Mouse (Mus musculus): ENCODE data around the gene Gpbar1. TPM values are rescaled to one million over a fixed set of nuclear protein-coding genes. Genes with fewer than 3 reads are reported as not detected.

Gpbar1 gene
- polyA plus RNA-seq, 1 experiment from 2014 or later, result 0.18 TPM

- no peaks in the 10 kb centered on the region for H3K9me3 ChIP-seq (ENCODE audit: low read length)
- no peak overlapping the region for H3K4me3 ChIP-seq (ENCODE audit: low read depth, low read length)
- TF ChIP-seq EP300 (IDR thresholded peaks at IDR 0.05) (0 out of 2 replicates have a peak, but pooled peaks have one; percentile 38), CTCF (IDR thresholded peaks at IDR 0.05) (no peak)
- ATAC-seq (peak; percentile 89), DNase-seq (ENCODE audit: low spot score) (peak; percentile 90)
- H3K27me3 ChIP-seq (replicated peaks; ENCODE audit: insufficient read depth, low read length), result no peaks in the 10 kb centered on the region
- no peak overlapping the region for H3K9ac ChIP-seq (replicated peaks; ENCODE audit: low read depth)
- peaks cover 15% of the 10 kb centered on the region; the same call in 1 of the 2 replicates for H3K36me3 ChIP-seq (ENCODE audit: insufficient read depth, low read length)
- H3K27ac ChIP-seq (ENCODE audit: low read length), result peak overlapping the region; percentile 81
- WGBS, result 21% methylated on average over 1 of the region's 1 CpGs
- H3K4me2 ChIP-seq (replicated peaks; ENCODE audit: low read depth, low read length), result no peak overlapping the region
- H3K4me1 ChIP-seq (ENCODE audit: insufficient read depth, low read depth, low read length), result peaks cover 9% of the 10 kb centered on the region; the same call in 1 of the 2 replicates
These were observed 29.6 kb upstream of the Gpbar1 start for GRCm38 (mm10) chr1:74248799-74249198.

- no peak overlapping the region for H3K4me2 ChIP-seq (replicated peaks; ENCODE audit: low read depth, low read length)
- no peak for TF ChIP-seq EP300 (IDR thresholded peaks at IDR 0.05)
- 60% methylated on average over 5 of the region's 5 CpGs for WGBS
- ATAC-seq, result peak; percentile 82
- H3K27me3 ChIP-seq (replicated peaks; ENCODE audit: insufficient read depth, low read length), result no peaks in the 10 kb centered on the region
- H3K9ac ChIP-seq (replicated peaks; ENCODE audit: low read depth), result no peak overlapping the region
- H3K4me1 ChIP-seq (ENCODE audit: insufficient read depth, low read depth, low read length), result peaks cover 9% of the 10 kb centered on the region; the same call in 1 of the 2 replicates
- peak; percentile 49 for DNase-seq (ENCODE audit: low spot score)
- no peaks in the 10 kb centered on the region for H3K9me3 ChIP-seq (ENCODE audit: low read length)
- H3K27ac ChIP-seq (ENCODE audit: low read length), result peak overlapping the region; percentile 81
- no peak overlapping the region for H3K4me3 ChIP-seq (ENCODE audit: low read depth, low read length)
- peaks cover 21% of the 10 kb centered on the region; the same call in 1 of the 2 replicates for H3K36me3 ChIP-seq (ENCODE audit: insufficient read depth, low read length)
These were observed 28.9 kb upstream of the Gpbar1 start for GRCm38 (mm10) chr1:74249331-74249980.

- Histone ChIP-seq H3K4me2 (replicated peaks; ENCODE audit: low read depth, low read length) (no peak overlapping the region), H3K27ac (ENCODE audit: low read length) (peak overlapping the region; percentile 81), H3K36me3 (ENCODE audit: insufficient read depth, low read length) (peaks cover 25% of the 10 kb centered on the region; the same call in 1 of the 2 replicates), H3K4me3 (ENCODE audit: low read depth, low read length) (no peak overlapping the region), H3K9me3 (ENCODE audit: low read length) (no peaks in the 10 kb centered on the region), H3K9ac (replicated peaks; ENCODE audit: low read depth) (no peak overlapping the region), H3K4me1 (ENCODE audit: insufficient read depth, low read depth, low read length) (peaks cover 9% of the 10 kb centered on the region; the same call in 1 of the 2 replicates), H3K27me3 (replicated peaks; ENCODE audit: insufficient read depth, low read length) (no peaks in the 10 kb centered on the region)
- TF ChIP-seq EP300 (IDR thresholded peaks at IDR 0.05) (no peak), CTCF (IDR thresholded peaks at IDR 0.05) (no peak)
- no peak for DNase-seq (ENCODE audit: low spot score)
- WGBS, result 84% methylated on average over 4 of the region's 4 CpGs
- ATAC-seq, result no peak
These were observed 28.3 kb upstream of the Gpbar1 start for GRCm38 (mm10) chr1:74250096-74250495.

GRCm38 (mm10) chr1:74255704-74256345 is 22.5 kb upstream of the Gpbar1 start:
- ATAC-seq, result no peak
- H3K36me3 ChIP-seq (ENCODE audit: insufficient read depth, low read length), result peaks cover 56% of the 10 kb centered on the region
- no peak overlapping the region for H3K27ac ChIP-seq (ENCODE audit: low read length)
- no peaks in the 10 kb centered on the region for H3K4me1 ChIP-seq (ENCODE audit: insufficient read depth, low read depth, low read length)
- no peaks in the 10 kb centered on the region for H3K9me3 ChIP-seq (ENCODE audit: low read length)
- no peaks in the 10 kb centered on the region for H3K27me3 ChIP-seq (replicated peaks; ENCODE audit: insufficient read depth, low read length)
- H3K4me3 ChIP-seq (ENCODE audit: low read depth, low read length), result no peak overlapping the region
- no peak overlapping the region for H3K4me2 ChIP-seq (replicated peaks; ENCODE audit: low read depth, low read length)
- no peak for TF ChIP-seq CTCF (IDR thresholded peaks at IDR 0.05)
- TF ChIP-seq EP300 (IDR thresholded peaks at IDR 0.05), result no peak
- no peak for DNase-seq (ENCODE audit: low spot score)
- H3K9ac ChIP-seq (replicated peaks; ENCODE audit: low read depth), result no peak overlapping the region
- 96% methylated on average over 8 of the region's 8 CpGs for WGBS

GRCm38 (mm10) chr1:74256782-74257181 is 21.6 kb upstream of the Gpbar1 start:
- H3K4me3 ChIP-seq (ENCODE audit: low read depth, low read length), result no peak overlapping the region
- TF ChIP-seq CTCF (IDR thresholded peaks at IDR 0.05), result 0 out of 2 replicates have a peak, but pooled peaks have one; percentile 12
- TF ChIP-seq EP300 (IDR thresholded peaks at IDR 0.05), result no peak
- H3K36me3 ChIP-seq (ENCODE audit: insufficient read depth, low read length), result peaks cover 46% of the 10 kb centered on the region
- H3K27me3 ChIP-seq (replicated peaks; ENCODE audit: insufficient read depth, low read length), result no peaks in the 10 kb centered on the region
- DNase-seq (ENCODE audit: low spot score) (no peak), ATAC-seq (0 out of 2 replicates have a peak, but pooled peaks have one; percentile 19)
- H3K4me2 ChIP-seq (replicated peaks; ENCODE audit: low read depth, low read length), result no peak overlapping the region
- H3K27ac ChIP-seq (ENCODE audit: low read length), result no peak overlapping the region
- 79% methylated on average over 4 of the region's 4 CpGs for WGBS
- H3K4me1 ChIP-seq (ENCODE audit: insufficient read depth, low read depth, low read length), result no peaks in the 10 kb centered on the region
- no peak overlapping the region for H3K9ac ChIP-seq (replicated peaks; ENCODE audit: low read depth)
- no peaks in the 10 kb centered on the region for H3K9me3 ChIP-seq (ENCODE audit: low read length)

GRCm38 (mm10) chr1:74262510-74262909 is 15.8 kb upstream of the Gpbar1 start:
- Histone ChIP-seq H3K27ac (ENCODE audit: low read length) (no peak overlapping the region), H3K9me3 (ENCODE audit: low read length) (no peaks in the 10 kb centered on the region), H3K27me3 (replicated peaks; ENCODE audit: insufficient read depth, low read length) (no peaks in the 10 kb centered on the region), H3K4me1 (ENCODE audit: insufficient read depth, low read depth, low read length) (no peaks in the 10 kb centered on the region), H3K9ac (replicated peaks; ENCODE audit: low read depth) (no peak overlapping the region), H3K36me3 (ENCODE audit: insufficient read depth, low read length) (peaks cover 69% of the 10 kb centered on the region), H3K4me2 (replicated peaks; ENCODE audit: low read depth, low read length) (no peak overlapping the region), H3K4me3 (ENCODE audit: low read depth, low read length) (no peak overlapping the region)
- WGBS, result 69% methylated on average over 6 of the region's 6 CpGs
- TF ChIP-seq EP300 (IDR thresholded peaks at IDR 0.05) (no peak), CTCF (IDR thresholded peaks at IDR 0.05) (no peak)
- DNase-seq (ENCODE audit: low spot score) (no peak), ATAC-seq (no peak)

Measured in lung, postnatal 0 days (tissue).